Comparison of ENCODE assay signal across 14 mouse cellular contexts in the genomic region with DNA sequence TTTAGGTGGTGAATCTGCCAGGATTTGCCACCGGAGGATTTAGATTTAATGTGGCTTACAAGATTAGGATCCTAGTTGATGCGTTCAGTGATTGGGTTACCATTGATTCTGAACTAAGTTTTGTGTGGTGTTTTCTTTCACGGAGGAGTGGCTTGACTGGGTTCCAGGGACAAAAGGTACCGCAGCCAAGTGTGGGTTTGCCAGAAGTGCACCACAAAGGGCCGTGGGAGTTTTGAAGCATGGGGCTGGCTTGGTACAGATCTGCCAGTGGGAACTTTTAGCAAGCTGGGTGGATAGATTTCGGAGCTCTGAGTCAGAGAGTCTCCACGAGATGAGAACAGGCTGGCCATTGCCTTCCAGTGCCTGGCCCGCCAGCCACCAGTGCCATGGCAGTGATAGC.
A peak's percentile ranks its signal among the peaks of the same experiment; 100 is the strongest.
DNase-seq lines count a peak whose midpoint lies in the region.
"Had no signal": no experiment of that assay in that cellular context is flagged by ENCODE, and none has a peak within 500 bp of the region (broad histone marks: within the 10 kb centered on the region; RNA-seq: fewer than 3 reads in every experiment).

No protein-coding gene starts in this region.

- DNase-seq in left cerebral cortex, adult 18-20 months (ENCODE audit: low spot score in 2 of 2), result peak; percentile 4 to 31
- DNase-seq in left cerebral cortex, adult 11 months (ENCODE audit: low spot score), result no peak
- DNase-seq in Muller cell, postnatal 12 days (ENCODE audit: inconsistent ontology term), result peak; percentile 39
- DNase-seq in layer of hippocampus, adult 9-10 months (ENCODE audit: low spot score), result peak; percentile 38
- peak; percentile 5 for DNase-seq in right cerebral cortex, postnatal 25 days
- no peak for DNase-seq in gastrocnemius, adult 18-20 months (ENCODE audit: low spot score)
- DNase-seq in gastrocnemius, postnatal 25 days, result no peak
- DNase-seq: cerebellum, postnatal 25 days; heart, adult 2 months; heart, postnatal 10 days; kidney, adult 2 months; kidney, postnatal 4 days; retina, postnatal 1 day; thymus, adult 18-20 months had no signal

Comparison
In these comparisons a context has a peak if more than half of its experiments do, and no peak if none do; other contexts are left out.
1. DNase-seq: peak in left cerebral cortex, adult 18-20 months (2 of 2), Muller cell, postnatal 12 days (single experiment), layer of hippocampus, adult 9-10 months (single experiment) and right cerebral cortex, postnatal 25 days (single experiment); none in left cerebral cortex, adult 11 months (single experiment), gastrocnemius, adult 18-20 months (single experiment) and gastrocnemius, postnatal 25 days (single experiment).